Mouse (Mus musculus) limb, embryonic 14.5 days (tissue): ENCODE measurements around the gene E130114P18Rik. TPM values are rescaled to one million over a fixed set of nuclear protein-coding genes. Genes with fewer than 3 reads are reported as not detected.
A peak's percentile ranks its signal among the peaks of the same experiment; 100 is the strongest.

Experiments used
- ATAC-seq: fragments of 200-750 bp; cut with Nextera tagmentation; 2 replicates; pipeline ENCODE4 v1.8.0; 2017; ENCODE audit warnings: low read depth, moderate number of reproducible peaks, moderate TSS enrichment; ENCODE audit not compliant: low FRiP score
- DNase-seq: peaks from one replicate; pipeline ENCODE4 v3.0.0-alpha.2; 2015; ENCODE audit warnings: low spot score
- H3K27ac ChIP-seq: fragments of 300-500 bp; sonication (generic); replicated peaks from 2 replicates; pipeline ENCODE4 v1.5.1; 2014; ENCODE audit warnings: low read depth, mild to moderate bottlenecking, low read length, moderate library complexity, mixed read lengths
- H3K27me3 ChIP-seq: fragments of 300-500 bp; sonication (generic); 2 replicates; pipeline ENCODE4 v1.6.1; 2014; ENCODE audit warnings: low read length, mixed read lengths; ENCODE audit not compliant: control insufficient read depth, insufficient read depth
- H3K36me3 ChIP-seq: fragments of 300-500 bp; sonication (generic); 2 replicates; pipeline ENCODE4 v1.6.1; 2014; ENCODE audit warnings: mild to moderate bottlenecking, low read length, moderate library complexity, mixed read lengths; ENCODE audit not compliant: control insufficient read depth, insufficient read depth
- H3K4me1 ChIP-seq: fragments of 300-500 bp; sonication (generic); 2 replicates; pipeline ENCODE4 v1.6.1; 2014; ENCODE audit warnings: antibody characterized with exemption, low read length, mixed read lengths; ENCODE audit not compliant: control insufficient read depth, insufficient read depth
- H3K4me2 ChIP-seq: fragments of 300-500 bp; sonication (generic); replicated peaks from 2 replicates; pipeline ENCODE4 v1.6.1; 2014; ENCODE audit warnings: low read depth, mild to moderate bottlenecking, low read length, moderate library complexity; ENCODE audit not compliant: severe bottlenecking
- H3K4me3 ChIP-seq: fragments of 300-500 bp; sonication (generic); replicated peaks from 2 replicates; pipeline ENCODE4 v1.5.1; 2014; ENCODE audit warnings: low read length
- H3K9ac ChIP-seq: fragments of 300-500 bp; sonication (generic); 2 replicates; pipeline ENCODE4 v1.6.1; 2014; ENCODE audit warnings: mild to moderate bottlenecking, low read depth, low read length, moderate library complexity; ENCODE audit not compliant: severe bottlenecking
- H3K9me3 ChIP-seq: fragments of 300-500 bp; sonication (generic); 2 replicates; pipeline ENCODE4 v1.6.1; 2016; ENCODE audit warnings: low read length; ENCODE audit not compliant: control insufficient read depth
- POLR2A ChIP-seq: fragments of 200-500 bp; IDR thresholded peaks from 2 replicates; pipeline ENCODE4 v1.8.0; 2012; ENCODE audit warnings: inconsistent platforms, mild to moderate bottlenecking, moderate library complexity, borderline replicate concordance; ENCODE audit not compliant: insufficient read depth, insufficient read length; ENCODE audit errors: extremely low read depth
- WGBS: fragments of 180-500 bp; shearing (Covaris S2); extraction: QIAGEN DNeasy Blood & Tissue Kit; methylation state at CpG from one replicate; pipeline ENCODE4 v1.1.7; 2014; 5-methylcytosine and 5-hydroxymethylcytosine counted together
- polyA plus RNA-seq, 2 experiments: library from polyadenylated mRNA; depleted of rRNA in 1 of 2; stranded (reverse) in 1 of 2; unstranded in 1 of 2; fragments of >200 nt; fragmentation: Nextera tagmentation in 1 of 2; extraction: Ambion mirVana in 1 of 2; gene quantifications; 2 replicates each; pipeline versions ENCODE4 v1.2.1 to v1.2.3; 2012 to 2014

The E130114P18Rik gene
- polyA plus RNA-seq, 2 experiments: 2.2 to 4.9 TPM

DNA sequence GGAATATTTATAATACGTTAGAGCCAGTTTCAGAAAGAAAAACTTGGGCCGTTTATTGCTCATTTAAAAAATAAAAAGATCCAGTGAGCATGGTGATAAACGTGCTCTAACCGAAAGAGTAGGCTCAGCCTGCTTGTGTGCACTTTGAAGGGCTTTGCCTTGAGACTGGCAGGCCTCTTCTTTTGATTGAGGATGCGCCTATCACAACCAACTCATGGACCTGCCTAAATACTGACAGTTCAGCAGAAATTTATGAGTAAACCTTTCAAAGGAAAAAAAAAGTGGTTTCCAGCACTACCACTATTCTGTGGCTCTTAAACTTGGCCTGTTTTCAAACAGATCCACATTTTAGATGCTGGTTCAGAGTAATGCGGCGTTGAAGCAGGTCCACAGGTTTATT lies 2.1 kb upstream of the E130114P18Rik start:
- no peaks in the 10 kb centered on the region for H3K9me3 ChIP-seq
- TF ChIP-seq POLR2A: no peak
- DNase-seq: no peak
- H3K27me3 ChIP-seq: no peaks in the 10 kb centered on the region
- peak overlapping the region; percentile 99 for H3K27ac ChIP-seq
- WGBS: 14% methylated on average over 7 of the region's 7 CpGs
- peaks cover 24% of the 10 kb centered on the region for H3K4me1 ChIP-seq
- H3K4me2 ChIP-seq: peak overlapping the region; percentile 84
- no peak for ATAC-seq
- H3K9ac ChIP-seq: peak overlapping the region; percentile 100
- H3K4me3 ChIP-seq: peak overlapping the region; percentile 97
- peaks cover 23% of the 10 kb centered on the region for H3K36me3 ChIP-seq

DNA sequence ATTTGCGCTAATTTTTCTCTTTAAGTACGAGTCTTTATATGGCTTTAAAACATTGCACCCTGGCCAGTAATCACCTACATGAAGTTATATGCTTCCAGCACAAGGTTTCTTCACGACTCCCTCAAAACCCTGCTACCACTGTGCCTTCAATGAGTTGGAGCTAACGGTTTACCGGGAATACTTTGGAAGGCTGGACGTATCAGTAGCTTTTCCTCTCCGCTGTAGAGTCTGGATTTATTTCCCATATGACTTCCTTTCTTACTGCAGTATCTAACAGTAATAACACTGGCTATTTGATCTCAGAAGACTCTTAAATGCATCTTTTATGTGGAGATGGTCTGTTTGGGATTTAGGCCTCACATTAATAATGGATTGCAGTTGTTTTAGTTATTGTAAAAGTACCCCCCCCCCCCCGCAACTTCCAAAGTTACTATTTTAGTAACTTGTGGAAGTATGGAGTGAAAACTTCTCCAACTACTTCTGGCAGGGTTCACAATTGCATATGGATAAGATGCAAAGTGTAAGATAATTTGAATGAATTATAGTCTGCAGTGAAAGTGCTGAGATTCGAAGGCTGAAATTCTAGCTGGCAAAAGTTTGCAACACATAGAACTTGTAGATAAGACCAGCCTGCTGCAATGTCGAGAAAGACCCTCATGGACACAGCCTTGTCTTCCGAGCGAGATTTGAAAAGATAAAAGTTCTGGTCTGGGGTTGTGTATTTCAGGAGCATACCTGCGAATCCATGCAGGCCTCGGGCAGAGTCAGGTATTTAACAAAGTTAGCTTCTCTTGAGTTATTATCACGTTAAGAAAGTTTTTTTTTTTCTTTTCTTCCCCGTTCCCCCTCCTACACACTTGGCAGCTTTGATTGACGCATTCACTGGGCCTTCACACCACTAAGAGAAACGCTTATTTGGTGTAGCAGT lies 1.4 kb upstream of the E130114P18Rik start:
- peak overlapping the region; percentile 97 for H3K4me3 ChIP-seq
- peak overlapping the region; percentile 100 for H3K9ac ChIP-seq
- H3K4me1 ChIP-seq: peaks cover 26% of the 10 kb centered on the region
- TF ChIP-seq POLR2A: no peak
- peak overlapping the region; percentile 99 for H3K27ac ChIP-seq
- no peak for ATAC-seq
- H3K27me3 ChIP-seq: no peaks in the 10 kb centered on the region
- peaks cover 16% of the 10 kb centered on the region for H3K36me3 ChIP-seq
- H3K4me2 ChIP-seq: peak overlapping the region; percentile 84
- no peaks in the 10 kb centered on the region for H3K9me3 ChIP-seq
- DNase-seq: peak; percentile 34
- 8% methylated on average over 18 of the region's 18 CpGs for WGBS

DNA sequence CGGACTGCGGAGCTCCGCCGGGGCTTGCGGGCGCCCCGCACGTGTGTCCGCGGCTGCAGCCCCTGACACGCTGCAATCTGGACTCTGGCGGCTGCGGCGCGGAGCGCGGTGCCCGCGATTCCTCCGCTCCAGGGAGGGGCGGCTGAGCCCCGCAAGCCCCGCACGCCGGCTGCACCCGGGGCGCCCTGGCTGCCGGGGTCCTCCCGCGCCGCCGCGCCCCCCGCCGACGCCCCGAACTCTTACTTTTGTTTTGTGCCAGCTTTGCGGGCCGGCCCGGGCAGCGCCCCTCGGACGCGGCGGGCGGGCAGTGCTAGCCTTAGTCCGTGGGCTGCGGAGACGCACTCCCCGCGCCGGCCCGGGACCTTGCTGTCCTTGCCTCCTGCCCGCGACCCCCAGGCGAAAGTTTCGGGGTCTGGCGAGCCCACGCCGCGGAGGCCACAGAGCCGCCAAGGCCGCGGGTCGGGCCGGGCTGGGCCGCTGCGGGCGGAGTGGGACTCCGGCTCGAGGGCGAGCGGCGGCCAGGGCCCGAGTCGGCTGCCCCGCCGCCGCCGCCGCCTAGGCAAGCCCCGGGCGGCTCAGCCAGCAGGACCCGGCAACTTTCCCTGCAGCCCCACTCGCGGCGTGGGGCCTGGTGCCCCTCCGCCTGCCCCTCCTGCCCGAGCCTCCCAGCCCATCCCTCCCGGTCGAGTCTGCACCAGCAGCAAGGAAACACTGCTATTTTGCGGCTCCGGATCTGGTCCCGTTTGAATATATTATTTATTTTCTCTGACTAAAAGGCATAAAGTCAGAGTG lies 529 bp upstream of the E130114P18Rik start:
- peaks cover 28% of the 10 kb centered on the region for H3K4me1 ChIP-seq
- H3K9ac ChIP-seq: peak overlapping the region; percentile 100
- 0% methylated on average over 52 of the region's 94 CpGs for WGBS
- H3K4me3 ChIP-seq: peak overlapping the region; percentile 97
- H3K27me3 ChIP-seq: no peaks in the 10 kb centered on the region
- DNase-seq (peak; percentile 40), ATAC-seq (no peak)
- no peaks in the 10 kb centered on the region for H3K9me3 ChIP-seq
- TF ChIP-seq POLR2A: no peak
- H3K27ac ChIP-seq: peak overlapping the region; percentile 99
- peaks cover 7% of the 10 kb centered on the region for H3K36me3 ChIP-seq
- H3K4me2 ChIP-seq: peak overlapping the region; percentile 84

DNA sequence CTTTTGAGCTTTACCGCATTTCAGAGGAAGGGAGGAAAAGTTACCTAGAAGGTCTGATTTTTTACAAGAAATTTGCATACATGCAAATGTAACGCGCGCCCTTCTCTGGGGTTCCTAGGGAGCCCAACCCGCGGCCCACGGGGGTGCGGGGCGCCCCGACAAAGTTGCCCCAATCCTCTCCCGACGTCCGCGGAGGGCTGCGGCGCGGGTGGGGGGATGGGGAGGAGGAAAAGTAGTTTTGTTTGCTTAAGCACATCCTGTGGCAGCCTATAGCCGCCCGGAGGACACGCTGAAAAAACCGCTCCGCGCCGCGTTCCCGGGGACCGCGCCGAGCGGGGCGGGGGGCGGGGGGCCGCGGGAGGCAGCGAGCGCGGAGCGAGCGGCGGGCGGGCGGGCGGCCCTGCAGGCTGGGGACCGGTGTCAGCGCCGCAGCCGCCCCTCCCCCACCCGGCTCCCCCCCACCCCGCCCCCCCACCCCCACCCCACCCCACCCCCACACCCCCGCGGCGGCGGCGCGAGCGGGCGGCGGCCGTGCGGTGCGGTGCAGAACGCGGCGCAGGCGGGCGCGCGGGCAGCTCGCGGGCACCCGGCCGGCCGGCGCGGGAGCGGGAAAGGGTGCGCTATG lies 685 bp downstream of the E130114P18Rik start:
- 7% methylated on average over 47 of the region's 77 CpGs for WGBS
- peaks cover 24% of the 10 kb centered on the region for H3K4me1 ChIP-seq
- H3K36me3 ChIP-seq: no peaks in the 10 kb centered on the region

More for the DNA sequence above, 685 bp downstream of the E130114P18Rik start:
- no peaks in the 10 kb centered on the region for H3K27me3 ChIP-seq
- H3K4me3 ChIP-seq: peak overlapping the region; percentile 97
- H3K9me3 ChIP-seq: no peaks in the 10 kb centered on the region
- peak; percentile 46 for DNase-seq
- peak; percentile 51 for ATAC-seq
- peak overlapping the region; percentile 84 for H3K4me2 ChIP-seq
- no peak for TF ChIP-seq POLR2A
- peak overlapping the region; percentile 99 for H3K27ac ChIP-seq
- peak overlapping the region; percentile 100 for H3K9ac ChIP-seq
